Mouse (Mus musculus): ENCODE measurements around the gene Sh3d21. TPM values are rescaled to one million over a fixed set of nuclear protein-coding genes. Genes with fewer than 3 reads are reported as not detected.

Gene Sh3d21
- polyA plus RNA-seq (2011; ENCODE audit: insufficient read length, low read depth, missing spikeins) = 2.5 and 3.8 TPM in 2 replicates

- TF ChIP-seq CTCF (IDR thresholded peaks at IDR 0.05; ENCODE audit: borderline replicate concordance, insufficient read depth, low read length) (no peak), POLR2A (IDR thresholded peaks at IDR 0.05; ENCODE audit: low read depth, low read length) (no peak)
- H3K27ac ChIP-seq (ENCODE audit: insufficient read depth, low read length) = 0 out of 2 replicates have a peak within 1 kb of the TSS, but pooled peaks have one; percentile 14
- no peak within 1 kb of the TSS for H3K4me3 ChIP-seq (ENCODE audit: insufficient read depth, low read length)
- H3K4me1 ChIP-seq (ENCODE audit: control insufficient read depth, insufficient read depth, low read length) = no peaks in the 10 kb centered on the region; the same call in 1 of the 2 replicates
These were observed at the start of gene Sh3d21 for GRCm38 (mm10) chr4:126163067-126163659. Gene Sh3d21, minus strand, starts transcription at chr4:126163491.

DNA sequence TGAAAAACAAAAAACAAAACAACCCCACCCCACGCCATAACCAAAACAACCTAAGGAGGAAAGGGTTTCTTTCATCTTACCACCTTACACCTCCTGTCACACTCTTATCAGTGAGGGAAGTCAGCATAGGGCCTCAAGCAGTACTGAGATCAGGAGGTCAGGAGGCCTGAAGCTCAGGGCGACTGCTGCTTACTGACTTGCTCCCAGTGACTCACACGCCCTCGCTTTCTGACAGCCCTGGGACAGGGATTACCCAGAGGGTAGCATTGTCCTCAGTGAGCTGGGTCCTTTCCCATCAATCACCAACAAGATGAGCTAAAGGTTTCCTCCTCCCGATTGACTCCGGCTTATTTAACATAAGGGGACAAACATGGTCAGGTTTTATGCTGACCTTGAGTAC lies 43.8 kb upstream of the Sh3d21 start:
- Histone ChIP-seq H3K4me1 (ENCODE audit: control insufficient read depth, insufficient read depth, low read length) (no peaks in the 10 kb centered on the region; the same call in 1 of the 2 replicates), H3K4me3 (ENCODE audit: insufficient read depth, low read length) (no peak overlapping the region), H3K27ac (ENCODE audit: insufficient read depth, low read length) (no peak overlapping the region)
- TF ChIP-seq CTCF (IDR thresholded peaks at IDR 0.05; ENCODE audit: borderline replicate concordance, insufficient read depth, low read length) (no peak), POLR2A (IDR thresholded peaks at IDR 0.05; ENCODE audit: low read depth, low read length) (no peak)

DNA sequence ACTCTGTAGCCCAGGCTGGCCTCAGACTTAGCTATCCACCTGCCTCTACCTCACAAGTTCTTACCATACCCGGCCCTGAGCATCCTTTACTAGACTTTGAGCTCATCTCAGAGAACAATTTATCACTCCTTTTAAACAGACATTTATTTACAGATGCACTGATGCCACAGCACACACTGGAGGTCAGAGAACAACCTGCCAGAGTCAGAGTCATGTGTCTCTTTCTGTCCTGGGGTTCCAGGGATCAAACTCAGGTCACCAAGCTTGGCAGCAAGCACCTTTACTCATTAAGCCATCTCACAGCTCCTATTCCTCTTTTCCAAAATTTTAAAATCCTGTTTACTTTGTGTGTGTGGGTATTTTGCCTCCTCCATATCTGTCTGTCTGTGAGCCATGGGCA lies 42.1 kb upstream of the Sh3d21 start:
- H3K4me1 ChIP-seq (ENCODE audit: control insufficient read depth, insufficient read depth, low read length) = no peaks in the 10 kb centered on the region; the same call in 1 of the 2 replicates
- TF ChIP-seq CTCF (IDR thresholded peaks at IDR 0.05; ENCODE audit: borderline replicate concordance, insufficient read depth, low read length) (no peak), POLR2A (IDR thresholded peaks at IDR 0.05; ENCODE audit: low read depth, low read length) (no peak)
- no peak overlapping the region for H3K27ac ChIP-seq (ENCODE audit: insufficient read depth, low read length)
- H3K4me3 ChIP-seq (ENCODE audit: insufficient read depth, low read length) = no peak overlapping the region

DNA sequence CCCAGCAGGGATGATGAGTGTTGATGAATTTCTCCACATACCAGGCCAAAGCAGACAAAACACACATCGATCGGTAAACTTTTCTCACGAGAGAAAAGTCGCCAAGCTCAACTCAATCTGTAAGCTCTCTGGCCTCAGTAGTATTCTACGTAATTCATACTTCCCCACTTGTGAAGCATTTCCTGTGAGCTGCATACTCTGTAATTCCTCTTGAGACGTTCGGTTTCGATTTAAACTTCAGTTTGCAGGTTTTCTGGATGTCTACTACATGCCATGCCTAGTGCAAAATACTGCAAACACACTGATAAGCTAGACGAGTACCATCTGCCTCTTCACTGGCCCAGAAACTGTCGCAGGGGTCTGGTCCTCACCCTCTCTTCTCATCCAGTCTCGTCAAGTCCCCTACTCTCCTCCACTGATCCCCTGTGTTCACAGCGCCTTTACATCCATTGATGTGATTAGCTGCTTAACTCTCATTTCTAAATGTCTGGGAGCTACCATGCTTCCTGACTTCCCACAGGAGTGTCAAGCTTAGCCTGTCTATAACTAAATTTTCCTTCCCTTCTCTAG lies 41.5 kb upstream of the Sh3d21 start:
- no peak for TF ChIP-seq CTCF (IDR thresholded peaks at IDR 0.05; ENCODE audit: borderline replicate concordance, insufficient read depth, low read length)
- no peak for TF ChIP-seq POLR2A (IDR thresholded peaks at IDR 0.05; ENCODE audit: low read depth, low read length)
- Histone ChIP-seq H3K27ac (ENCODE audit: insufficient read depth, low read length) (no peak overlapping the region), H3K4me3 (ENCODE audit: insufficient read depth, low read length) (no peak overlapping the region), H3K4me1 (ENCODE audit: control insufficient read depth, insufficient read depth, low read length) (no peaks in the 10 kb centered on the region; the same call in 1 of the 2 replicates)

GRCm38 (mm10) chr4:126204016-126204415 lies 40.7 kb upstream of the Sh3d21 start:
- Histone ChIP-seq H3K4me3 (ENCODE audit: insufficient read depth, low read length) (no peak overlapping the region), H3K4me1 (ENCODE audit: control insufficient read depth, insufficient read depth, low read length) (peaks cover 3% of the 10 kb centered on the region; the same call in 1 of the 2 replicates), H3K27ac (ENCODE audit: insufficient read depth, low read length) (no peak overlapping the region)
- TF ChIP-seq CTCF (IDR thresholded peaks at IDR 0.05; ENCODE audit: borderline replicate concordance, insufficient read depth, low read length) (no peak), POLR2A (IDR thresholded peaks at IDR 0.05; ENCODE audit: low read depth, low read length) (no peak)

GRCm38 (mm10) chr4:126203336-126203895 lies 40.1 kb upstream of the Sh3d21 start:
- Histone ChIP-seq H3K4me1 (ENCODE audit: control insufficient read depth, insufficient read depth, low read length) (peaks cover 7% of the 10 kb centered on the region; the same call in 1 of the 2 replicates), H3K4me3 (ENCODE audit: insufficient read depth, low read length) (no peak overlapping the region), H3K27ac (ENCODE audit: insufficient read depth, low read length) (peak overlapping the region; percentile 92)
- TF ChIP-seq POLR2A (IDR thresholded peaks at IDR 0.05; ENCODE audit: low read depth, low read length) = peak; percentile 26; the same call in 1 of the 2 replicates
- TF ChIP-seq CTCF (IDR thresholded peaks at IDR 0.05; ENCODE audit: borderline replicate concordance, insufficient read depth, low read length) = no peak

DNA sequence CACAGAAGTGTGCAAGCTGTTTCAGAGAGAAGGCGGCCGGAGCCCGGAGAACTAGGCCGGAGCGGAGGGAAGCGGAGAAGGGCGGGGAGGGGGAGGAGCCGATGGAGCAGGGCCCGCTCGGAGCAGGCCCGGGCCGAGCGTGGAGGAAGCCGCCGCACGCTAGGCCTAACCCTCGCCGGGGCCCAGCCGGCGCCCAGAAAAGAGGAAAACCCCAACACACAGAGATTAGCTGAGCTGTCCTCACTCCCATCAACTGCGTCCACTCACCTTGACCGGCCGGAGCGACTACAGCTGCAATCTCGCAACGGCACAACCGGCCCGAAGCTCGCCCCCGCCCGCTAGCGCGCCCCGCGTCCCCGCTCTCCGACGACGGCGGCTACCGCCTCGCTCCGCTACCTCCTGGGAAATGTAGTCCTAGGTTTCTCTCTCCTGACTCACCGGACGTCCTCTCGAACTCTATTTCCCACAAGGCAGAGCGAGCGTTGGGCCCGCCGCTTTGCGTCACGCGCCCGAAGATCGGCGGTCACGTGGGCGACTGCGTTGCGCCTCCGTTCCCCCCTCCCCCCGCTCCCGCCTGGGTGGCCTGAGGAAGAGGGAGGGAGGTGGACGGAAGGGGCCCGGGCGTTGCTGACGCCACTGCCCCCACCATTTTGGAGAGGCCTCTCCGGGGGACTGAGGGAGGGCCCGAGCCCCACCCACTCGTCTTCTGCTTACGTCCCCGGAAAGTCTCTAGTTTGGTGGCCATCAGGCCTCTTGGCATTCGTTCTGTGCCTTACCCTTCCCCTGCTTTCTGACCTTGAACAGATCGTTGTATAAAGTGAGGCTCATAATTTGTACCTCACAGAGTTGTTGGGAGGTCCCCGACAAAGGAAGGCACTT lies 39.3 kb upstream of the Sh3d21 start, which contains the start of gene Thrap3:
TSS of gene Thrap3 (minus strand) at position 458 of the 879 bp plus-strand sequence.
- H3K27ac ChIP-seq (ENCODE audit: insufficient read depth, low read length) = peak within 1 kb of the TSS; percentile 98
- H3K4me1 ChIP-seq (ENCODE audit: control insufficient read depth, insufficient read depth, low read length) = peaks cover 8% of the 10 kb centered on the region; the same call in 1 of the 2 replicates
- no peak for TF ChIP-seq CTCF (IDR thresholded peaks at IDR 0.05; ENCODE audit: borderline replicate concordance, insufficient read depth, low read length)
- TF ChIP-seq POLR2A (IDR thresholded peaks at IDR 0.05; ENCODE audit: low read depth, low read length) = peak; percentile 89
- H3K4me3 ChIP-seq (ENCODE audit: insufficient read depth, low read length) = peak within 1 kb of the TSS; percentile 71

DNA sequence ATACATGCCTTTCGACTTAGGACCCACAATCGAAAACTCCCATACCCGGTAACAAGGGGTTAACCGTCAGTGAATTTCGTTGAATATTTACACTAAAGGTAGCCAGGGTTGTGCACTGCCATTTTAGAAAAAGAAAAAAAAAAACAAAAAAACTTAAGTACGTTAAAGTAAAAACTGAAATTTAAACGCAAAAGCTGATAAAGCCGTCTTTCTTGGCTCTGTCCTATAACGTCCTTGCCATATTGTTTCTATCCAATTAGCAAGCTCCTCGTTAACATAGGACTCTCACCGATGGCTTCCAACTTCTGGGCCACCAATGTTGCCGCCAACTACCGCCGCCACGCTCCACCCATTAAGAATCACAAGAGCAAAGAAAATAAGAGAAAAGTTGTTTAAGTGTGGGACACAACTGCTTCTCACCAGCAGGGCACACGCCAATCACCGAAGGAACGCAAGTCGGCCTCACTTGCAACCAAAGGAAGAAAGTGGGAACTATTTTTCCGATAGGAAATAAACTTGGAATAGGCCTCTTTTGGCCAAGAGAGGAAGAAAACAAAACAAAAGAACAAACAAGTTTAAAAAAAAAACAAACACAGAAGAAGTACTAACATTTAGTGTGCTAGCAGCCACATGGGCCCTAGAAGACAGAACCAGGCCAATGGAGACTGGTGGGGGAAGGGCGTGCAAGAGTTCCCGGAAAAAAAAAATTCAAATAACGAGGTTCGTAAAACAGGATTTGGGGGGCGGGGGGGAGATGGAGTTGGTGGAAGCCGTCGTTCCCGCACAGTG lies 38.4 kb upstream of the Sh3d21 start:
- H3K4me3 ChIP-seq (ENCODE audit: insufficient read depth, low read length) = peak overlapping the region; percentile 71
- peaks cover 10% of the 10 kb centered on the region for H3K4me1 ChIP-seq (ENCODE audit: control insufficient read depth, insufficient read depth, low read length)
- peak overlapping the region; percentile 98 for H3K27ac ChIP-seq (ENCODE audit: insufficient read depth, low read length)
- TF ChIP-seq CTCF (IDR thresholded peaks at IDR 0.05; ENCODE audit: borderline replicate concordance, insufficient read depth, low read length) (peak; percentile 15; the same call in 1 of the 2 replicates), POLR2A (IDR thresholded peaks at IDR 0.05; ENCODE audit: low read depth, low read length) (peak; percentile 46)
